Mouse (Mus musculus): ENCODE data around the gene Nrxn2.

DNA sequence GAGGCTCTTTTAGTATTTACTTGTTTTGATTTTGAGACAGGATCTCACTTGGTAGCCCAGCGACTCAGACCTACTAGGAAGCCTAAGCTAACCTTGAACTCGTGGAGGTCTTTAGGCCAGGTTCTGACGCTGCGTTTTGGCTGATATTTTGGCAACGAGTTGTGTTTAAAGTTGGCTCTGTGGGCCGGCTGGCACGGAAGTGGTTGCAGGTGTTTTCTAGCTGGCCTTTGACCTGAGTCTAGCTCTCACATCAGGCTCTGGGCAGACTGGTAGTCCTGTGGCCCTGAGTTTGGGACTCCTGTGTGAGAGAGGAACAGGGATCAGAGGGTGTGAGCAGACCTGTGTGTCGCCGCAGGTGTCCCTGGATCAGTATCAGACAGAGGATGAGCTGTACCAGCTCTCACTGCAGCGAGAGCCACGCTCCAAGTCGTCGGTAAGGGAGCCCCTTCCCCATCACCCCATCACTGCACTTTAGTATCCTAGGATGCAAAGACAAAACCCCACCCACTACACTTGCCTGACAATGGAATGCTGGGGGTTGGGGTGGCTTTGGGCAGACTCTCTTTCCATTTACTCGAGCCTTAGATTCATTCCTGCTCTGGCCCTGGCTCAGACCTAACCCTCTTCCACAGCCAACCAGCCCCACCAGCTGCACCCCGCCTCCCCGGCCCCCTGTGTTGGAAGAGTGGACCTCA is 10.6 kb upstream of the Nrxn2 start:
- TF ChIP-seq CTCF (IDR thresholded peaks at IDR 0.05; ENCODE audit: control insufficient read depth, insufficient read depth, insufficient read length): no peak
- no peak for TF ChIP-seq MAX (IDR thresholded peaks at IDR 0.05)
- no peak for TF ChIP-seq USF1 (IDR thresholded peaks at IDR 0.05; ENCODE audit: low read depth)
